Mouse (Mus musculus) kidney, postnatal 36 days (tissue): ENCODE results near the gene Muc5ac.
A peak's percentile ranks its signal among the peaks of the same experiment; 100 is the strongest.
"Not testable (repeated sequence)": the region's sequence is repeated elsewhere in the genome, so short reads cannot be mapped to it uniquely, and the experiment has no call there.

Experiments
- DNase-seq, 2 experiments: peaks; one replicate each; pipeline ENCODE4 v3.0.0; 2021 to 2022; ENCODE audit warnings: mixed read lengths in 2 of 2

The Muc5ac gene

DNA sequence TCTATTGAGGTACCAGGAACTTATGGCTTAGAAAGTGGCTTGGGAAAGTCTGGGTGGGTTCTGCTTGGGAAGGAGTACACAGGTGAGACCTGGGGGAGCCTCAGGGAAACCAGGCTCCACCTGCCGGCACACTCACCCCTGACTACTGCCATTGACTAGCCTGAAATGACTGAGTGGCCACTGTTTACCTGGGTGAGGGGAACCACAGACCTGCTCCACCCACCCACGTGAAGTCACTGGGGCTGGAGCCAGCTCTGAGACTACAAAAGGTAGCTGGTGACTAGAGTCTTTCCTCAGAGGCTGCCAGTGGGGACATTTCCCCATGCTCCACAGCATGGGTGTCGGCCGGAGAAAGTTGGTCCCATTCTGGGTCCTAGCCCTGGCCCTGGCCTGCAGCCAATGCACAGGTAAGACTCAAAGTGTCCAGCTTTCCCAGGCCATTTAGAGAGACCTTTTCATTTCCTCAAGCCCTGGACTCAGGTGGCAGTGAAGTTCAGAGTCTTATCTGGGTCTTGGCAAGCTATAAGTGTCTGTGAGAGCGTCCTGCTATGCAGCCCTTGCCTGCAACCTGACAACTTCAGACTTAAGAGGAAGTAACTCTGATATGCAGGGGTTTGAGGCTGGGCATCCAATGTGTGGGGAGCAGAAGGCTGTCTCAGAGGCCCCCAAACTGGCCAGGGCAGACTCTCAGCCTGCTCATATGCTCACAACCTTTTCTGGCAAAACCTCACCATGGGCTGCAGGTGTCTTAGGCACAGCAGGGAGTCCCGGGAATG, at the start of gene Muc5ac:
Muc5ac (plus strand) TSS at position 296 of the 776 bp plus-strand sequence.
- DNase-seq, result no peak

DNA sequence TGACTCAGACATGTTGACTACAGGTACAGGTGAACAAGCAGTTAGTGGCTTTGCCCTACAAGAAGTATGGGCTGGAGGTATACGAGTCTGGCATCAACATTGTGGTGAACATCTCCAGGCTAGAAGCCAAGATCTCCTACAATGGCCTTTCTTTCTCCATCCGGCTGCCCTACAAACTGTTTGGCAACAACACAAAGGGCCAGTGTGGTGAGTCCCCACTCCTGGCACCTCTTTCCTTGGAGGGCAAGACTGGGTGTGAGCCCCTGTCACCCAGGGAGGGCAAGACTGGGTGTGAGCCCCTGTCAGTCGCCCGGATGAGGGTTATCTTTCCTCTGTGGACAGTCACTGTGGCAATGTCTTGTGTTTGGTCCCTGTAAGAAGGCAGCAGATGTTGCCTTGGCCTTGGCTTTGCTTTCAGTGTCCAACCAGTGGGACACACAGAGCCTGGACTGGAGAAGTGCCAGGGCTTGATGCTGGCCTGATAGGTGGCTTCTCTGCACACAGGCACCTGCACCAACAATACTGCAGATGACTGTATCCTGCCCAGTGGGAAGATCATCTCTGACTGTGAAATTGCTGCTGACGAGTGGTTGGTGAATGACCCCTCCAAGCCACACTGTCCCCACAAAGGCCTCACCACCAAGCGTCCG, 41.2 kb upstream of the Muc5ac start:
- no peak for DNase-seq

DNA sequence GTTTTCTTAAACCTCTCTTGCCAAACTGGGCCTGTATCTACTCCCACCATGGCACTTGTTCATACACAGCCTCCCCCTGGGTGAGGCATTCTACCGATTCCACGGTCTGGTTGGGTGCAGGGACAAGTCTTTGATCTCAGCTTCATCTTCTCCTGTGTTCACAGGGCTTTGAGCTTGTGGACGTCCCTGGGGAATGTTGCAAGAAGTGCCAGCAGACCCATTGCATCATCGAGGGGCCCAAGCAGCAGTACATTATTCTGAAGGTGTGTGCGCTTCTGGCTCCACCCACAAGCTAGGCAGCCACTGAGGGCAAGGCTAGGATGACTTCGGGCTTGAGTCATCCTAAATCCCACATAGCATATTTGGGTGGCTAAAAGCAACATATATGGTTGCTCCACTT, 36.3 kb upstream of the Muc5ac start:
- DNase-seq, result no peak

- DNase-seq, result peak; percentile 43 to 82
Observed at GRCm38 (mm10) chr7:141755831-141756230, 32.9 kb upstream of the Muc5ac start.

GRCm38 (mm10) chr7:141758291-141758690, 30.5 kb upstream of the Muc5ac start:
- DNase-seq, result no peak

- no peak for DNase-seq
Observed at GRCm38 (mm10) chr7:141770521-141770920, 18.3 kb upstream of the Muc5ac start.

DNA sequence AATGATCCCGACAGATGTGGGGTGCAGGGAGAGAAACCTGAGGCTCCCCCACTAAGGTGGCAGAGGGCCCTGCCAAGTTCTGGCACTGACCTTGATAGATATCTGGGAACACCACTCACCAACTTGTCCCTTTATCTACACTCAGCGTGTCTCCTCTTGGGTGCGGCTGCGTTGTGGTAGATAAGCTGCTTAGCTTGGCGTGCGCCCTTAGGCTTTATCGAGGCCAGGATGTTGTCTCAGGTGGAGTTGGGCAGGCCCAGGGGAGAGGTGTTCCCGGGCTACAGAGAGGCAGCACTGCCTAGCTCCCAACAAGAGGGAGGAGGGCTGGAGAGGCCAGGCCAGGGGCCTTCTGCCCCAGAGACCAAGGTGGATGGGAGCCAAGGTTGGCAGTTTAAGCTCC, 17.8 kb upstream of the Muc5ac start:
- no peak for DNase-seq

- DNase-seq, result no peak
Observed at GRCm38 (mm10) chr7:141772058-141772557, 16.7 kb upstream of the Muc5ac start.

DNA sequence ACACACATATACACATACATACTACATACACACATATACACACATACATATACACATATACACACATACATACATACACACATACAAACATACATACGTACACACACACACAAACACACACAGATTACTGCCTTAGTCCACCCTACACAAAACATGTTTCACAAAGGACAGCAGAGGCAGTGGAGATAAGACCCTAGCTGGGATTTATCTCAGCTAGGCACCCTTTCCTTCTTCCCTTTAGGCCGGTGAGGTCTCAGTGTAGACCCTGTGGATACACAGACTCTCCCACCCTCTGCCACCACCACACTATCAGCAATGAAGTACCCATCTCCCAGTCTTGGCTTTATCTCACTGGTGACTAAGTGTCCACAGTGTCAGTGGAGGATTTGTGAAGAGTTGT, 13.9 kb upstream of the Muc5ac start:
- DNase-seq, result no peak

GRCm38 (mm10) chr7:141776199-141776598, 12.6 kb upstream of the Muc5ac start:
- no peak for DNase-seq

GRCm38 (mm10) chr7:141794251-141794650, 5.5 kb downstream of the Muc5ac start:
- DNase-seq, result no peak

- DNase-seq, result no peak
Observed at GRCm38 (mm10) chr7:141803206-141803605, 14.4 kb downstream of the Muc5ac start.

- DNase-seq, result no peak
Observed at GRCm38 (mm10) chr7:141805384-141805783, 16.6 kb downstream of the Muc5ac start.

DNA sequence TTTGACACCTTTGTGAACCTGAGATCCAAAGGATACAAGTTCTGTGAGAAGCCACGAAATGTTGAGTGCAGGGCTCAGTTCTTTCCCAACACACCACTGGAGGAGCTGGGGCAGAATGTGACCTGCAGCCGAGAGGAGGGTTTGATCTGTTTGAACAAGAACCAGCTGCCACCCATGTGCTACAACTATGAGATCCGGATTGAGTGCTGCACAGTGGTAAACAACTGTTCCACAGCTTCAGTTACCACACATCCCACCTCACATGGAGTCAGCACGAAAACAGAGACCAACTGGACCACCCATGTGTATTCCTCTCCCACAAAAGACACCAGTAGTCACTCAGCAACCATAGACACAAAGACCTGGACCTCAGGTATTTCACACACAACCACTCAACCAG, 19.1 kb downstream of the Muc5ac start:
- DNase-seq, result not testable (repeated sequence)

DNA sequence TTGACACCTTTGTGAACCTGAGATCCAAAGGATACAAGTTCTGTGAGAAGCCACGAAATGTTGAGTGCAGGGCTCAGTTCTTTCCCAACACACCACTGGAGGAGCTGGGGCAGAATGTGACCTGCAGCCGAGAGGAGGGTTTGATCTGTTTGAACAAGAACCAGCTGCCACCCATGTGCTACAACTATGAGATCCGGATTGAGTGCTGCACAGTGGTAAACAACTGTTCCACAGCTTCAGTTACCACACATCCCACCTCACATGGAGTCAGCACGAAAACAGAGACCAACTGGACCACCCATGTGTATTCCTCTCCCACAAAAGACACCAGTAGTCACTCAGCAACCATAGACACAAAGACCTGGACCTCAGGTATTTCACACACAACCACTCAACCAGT, 21.2 kb downstream of the Muc5ac start:
- not testable (repeated sequence) for DNase-seq

DNA sequence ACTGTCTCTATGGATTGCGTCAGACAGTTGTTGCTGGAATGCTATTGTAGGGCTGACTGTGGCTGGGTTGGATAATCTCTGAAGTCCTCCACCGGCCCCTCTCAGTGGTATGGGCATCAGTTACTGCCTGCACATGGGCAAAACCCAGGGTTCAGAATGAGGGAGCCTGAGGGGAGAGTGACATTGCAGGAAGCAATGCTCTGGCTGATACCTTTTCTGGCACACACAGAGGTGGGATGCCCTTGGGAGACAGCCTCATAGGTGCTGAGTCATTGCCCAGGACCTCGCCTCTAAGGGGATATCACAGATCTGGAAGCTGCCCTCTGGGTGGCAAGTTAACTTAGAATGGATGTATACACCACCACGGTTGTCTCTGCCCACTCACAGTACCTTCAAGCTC, 24.5 kb downstream of the Muc5ac start:
- no peak for DNase-seq

DNA sequence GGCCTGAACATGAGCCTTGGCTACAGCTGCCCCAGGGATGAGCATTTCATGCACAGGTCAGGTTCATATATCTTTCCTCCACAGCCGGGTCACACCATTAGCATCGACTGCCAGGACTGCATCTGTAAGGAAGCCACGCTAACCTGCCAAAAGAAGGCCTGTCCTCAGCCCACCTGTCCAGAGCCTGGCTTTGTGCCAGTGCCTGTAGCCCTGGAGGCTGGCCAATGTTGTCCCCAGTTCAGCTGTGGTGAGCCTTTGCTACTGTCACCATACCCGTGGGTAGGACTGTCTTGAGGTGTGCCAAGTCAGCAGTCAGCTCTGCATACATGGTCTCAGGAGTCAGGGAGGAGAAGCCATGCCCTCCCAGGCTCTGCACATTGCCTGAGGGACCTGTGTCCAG, 26.6 kb downstream of the Muc5ac start:
- DNase-seq, result peak in 1 of 2 experiments; percentile 6

DNA sequence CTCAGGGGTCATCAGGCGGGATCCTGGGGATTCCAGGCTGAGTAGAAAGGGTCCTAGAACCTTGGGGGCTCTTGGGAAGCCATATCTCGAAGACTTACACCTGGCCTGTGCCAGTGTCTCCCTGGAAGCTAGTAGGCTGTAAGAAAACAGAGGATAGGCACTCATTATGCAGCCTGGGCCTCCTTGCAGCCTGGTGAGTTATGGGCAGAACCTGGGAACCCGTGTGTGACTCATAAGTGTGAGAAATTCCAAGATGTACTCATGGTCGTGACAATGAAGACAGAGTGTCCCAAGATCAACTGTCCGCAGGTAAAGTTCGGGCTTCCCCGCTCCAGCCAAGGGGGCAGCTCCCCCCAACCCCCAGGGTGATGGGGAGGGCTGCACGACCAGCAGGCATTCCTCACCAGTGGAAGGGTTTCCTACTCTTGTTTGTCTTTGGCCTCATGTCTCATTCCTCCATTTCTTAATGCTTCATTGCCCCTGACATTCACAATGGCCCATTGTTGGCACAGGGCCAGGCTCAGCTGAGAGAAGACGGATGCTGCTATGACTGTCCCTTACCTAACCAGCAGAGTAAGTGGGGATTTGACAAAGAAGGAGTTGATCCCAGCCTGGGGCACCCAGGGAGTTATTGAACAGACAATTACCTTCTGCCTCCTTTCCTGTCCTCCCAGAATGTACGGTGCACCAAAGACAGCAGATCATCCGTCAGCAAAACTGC, 28.7 kb downstream of the Muc5ac start:
- DNase-seq, result peak; percentile 14 to 74

DNA sequence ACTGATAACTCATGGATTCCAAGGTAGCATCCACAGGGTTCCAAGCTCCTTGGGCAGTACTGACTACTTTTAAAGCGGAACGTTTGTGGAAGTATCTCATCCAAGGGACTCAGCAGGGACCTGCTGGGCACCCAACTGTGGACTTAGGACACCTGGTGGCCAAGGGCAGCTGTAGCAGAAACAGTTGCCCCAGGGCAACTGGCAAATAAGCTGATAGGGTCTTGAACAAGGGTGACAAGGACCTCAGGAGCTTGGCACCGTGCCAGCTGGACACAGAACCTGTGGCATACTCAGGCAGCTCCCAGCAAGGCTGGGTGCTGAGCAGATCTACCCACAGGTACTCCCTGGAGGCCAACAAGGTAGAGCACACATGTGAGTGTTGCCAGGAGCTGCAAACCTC, 29.5 kb downstream of the Muc5ac start:
- peak in 1 of 2 experiments; percentile 31 for DNase-seq

DNA sequence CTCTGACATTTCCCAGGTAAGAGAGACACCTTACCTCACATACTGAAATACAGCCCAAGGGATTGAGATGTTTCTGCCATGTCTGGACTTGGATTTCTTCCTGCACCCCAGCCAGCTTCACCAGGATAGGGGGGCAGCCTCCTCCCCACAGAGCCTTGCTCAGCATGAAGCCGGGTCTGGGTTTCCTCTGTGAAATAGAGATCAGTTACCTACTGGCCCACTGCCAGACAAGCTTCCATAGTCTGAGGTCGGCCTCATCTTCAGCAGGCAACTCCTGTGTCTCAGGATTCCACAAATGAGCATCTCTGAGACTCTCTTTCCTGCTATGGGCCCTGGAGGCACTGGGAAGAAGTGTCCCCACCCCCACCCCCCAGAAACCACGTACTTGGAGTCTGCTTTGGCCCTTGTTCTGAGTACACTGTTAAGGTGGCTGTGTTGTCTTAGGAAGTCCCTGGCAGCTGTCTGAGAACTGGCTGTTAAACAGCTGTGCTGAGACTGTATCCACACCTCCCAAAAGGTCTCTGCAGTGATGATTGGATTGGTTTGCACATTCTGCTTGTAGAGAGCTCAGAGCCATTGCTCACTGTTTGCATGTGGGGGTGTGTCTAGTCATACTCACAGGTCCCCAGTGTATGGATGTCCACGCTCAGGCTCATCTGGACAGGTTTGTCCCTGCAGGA, 34.0 kb downstream of the Muc5ac start:
- DNase-seq, result peak in 1 of 2 experiments; percentile 9

DNA sequence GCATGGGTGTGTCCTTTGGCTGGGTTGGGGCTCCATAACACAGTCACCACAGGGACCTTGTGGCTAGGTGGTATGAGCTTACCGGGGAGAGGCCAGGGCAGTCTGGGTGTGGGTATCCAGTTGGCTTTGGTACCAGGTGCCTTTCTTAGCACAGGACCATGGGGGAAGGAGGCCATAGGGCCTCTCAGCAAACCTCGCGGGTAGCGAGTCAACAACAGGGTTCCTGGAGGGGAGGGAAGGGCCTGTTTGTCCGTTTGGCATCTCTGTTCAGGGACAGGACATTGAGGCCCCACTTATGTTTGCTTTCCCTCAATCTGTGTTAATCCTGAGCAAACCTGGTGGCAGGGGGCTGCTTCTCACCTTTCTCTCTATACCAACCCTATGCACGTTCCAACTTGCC, 34.9 kb downstream of the Muc5ac start:
- DNase-seq, result no peak

DNA sequence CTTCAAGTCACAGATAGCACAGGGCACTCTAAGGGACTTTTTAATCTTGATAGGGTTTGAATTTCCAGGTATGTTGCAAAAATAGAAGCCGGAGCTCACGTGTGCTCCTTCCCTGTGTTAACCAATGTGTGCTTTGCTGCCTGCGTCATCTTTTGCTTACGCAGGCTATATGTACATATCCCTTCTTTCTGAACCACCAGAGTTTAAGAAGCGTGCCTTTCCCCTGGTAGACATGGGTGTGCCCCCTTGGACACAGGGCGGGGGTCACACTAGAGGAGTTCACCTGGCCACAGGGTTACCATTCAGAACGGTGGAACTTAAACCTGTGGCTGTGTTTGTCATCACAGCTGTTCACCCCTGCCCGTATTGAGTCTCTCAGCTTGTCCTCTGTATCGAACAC, 35.6 kb downstream of the Muc5ac start:
- DNase-seq, result no peak

GRCm38 (mm10) chr7:141835941-141836340, 47.2 kb downstream of the Muc5ac start:
- DNase-seq, result no peak
